Mouse (Mus musculus): Measurements from ENCODE around the gene Dpy30.

Gene Dpy30

DNA sequence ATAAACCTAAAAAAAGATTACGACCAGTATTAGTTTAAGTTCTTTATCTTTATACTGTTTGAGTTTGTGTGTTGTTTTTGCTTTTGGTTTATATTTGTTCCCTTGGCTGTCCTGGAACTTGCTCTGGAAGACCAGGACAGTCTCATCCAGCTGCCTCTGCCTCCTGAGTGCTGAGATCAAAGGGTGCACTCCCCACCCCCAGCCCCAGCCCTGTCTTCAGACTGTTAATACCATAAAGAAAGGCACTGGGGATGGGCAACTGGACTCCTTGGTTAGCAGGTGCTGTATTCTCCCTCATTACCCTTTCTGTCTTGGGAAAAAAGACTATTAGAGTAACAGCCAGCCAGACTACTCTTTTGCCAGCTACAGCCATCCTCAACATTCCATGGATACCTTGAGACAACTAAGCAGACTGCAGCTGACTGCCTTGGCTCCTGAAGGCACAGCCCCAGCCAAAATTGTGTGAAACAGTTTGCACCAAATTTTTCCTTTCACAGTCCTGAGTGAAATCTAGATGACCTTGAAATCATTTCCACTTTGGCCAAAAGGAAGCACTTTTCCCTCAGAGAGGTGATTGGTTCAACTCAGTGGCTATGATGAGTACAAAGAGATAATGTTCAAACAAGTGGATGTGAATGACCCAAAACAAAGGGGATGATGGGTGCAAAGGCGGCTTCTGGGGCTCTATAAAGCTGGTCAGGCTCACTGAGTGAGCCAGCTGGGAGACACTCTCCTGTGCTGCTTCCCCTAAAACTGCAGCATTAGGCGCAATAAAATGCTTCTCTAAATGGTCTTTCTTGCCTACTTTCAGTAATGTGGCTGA, 59.2 kb downstream of the Dpy30 start:
- no peak for DNase-seq (ENCODE audit: low spot score in 2 of 2)

DNA sequence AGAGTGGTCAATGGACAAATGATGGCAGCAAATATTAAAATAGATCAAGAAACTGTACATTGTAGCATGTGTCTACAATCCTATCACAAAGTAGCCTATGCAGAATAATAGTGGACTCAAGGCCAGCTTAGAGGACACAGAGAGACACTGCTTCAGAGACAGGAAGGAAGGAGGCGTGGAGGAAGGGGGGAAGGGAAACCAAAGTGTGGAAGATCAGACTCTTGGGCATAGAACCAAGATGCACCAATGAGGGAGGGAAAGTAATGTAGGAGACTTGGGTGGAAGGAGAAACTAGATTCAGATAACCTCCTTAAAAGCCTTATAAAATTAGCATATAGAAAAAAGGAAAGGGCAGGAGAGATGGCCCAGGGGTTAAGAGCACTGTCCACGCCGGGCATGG, 61.3 kb downstream of the Dpy30 start:
- DNase-seq (ENCODE audit: low spot score in 2 of 2), result no peak
